Mouse (Mus musculus): Measurements from ENCODE around the gene Fam222b. TPM values are rescaled to one million over a fixed set of nuclear protein-coding genes. Genes with fewer than 3 reads are reported as not detected.

Fam222b gene
- polyA plus RNA-seq, 1 experiment = 21.6 TPM

- 74% methylated on average over 2 of the region's 2 CpGs for WGBS
- DNase-seq = no peak
- TF ChIP-seq POLR2A (IDR thresholded peaks at IDR 0.05; ENCODE audit: borderline replicate concordance, extremely low read depth, low read depth, low read length) (no peak), CTCF (IDR thresholded peaks at IDR 0.05; ENCODE audit: insufficient read depth, low read length) (no peak)
- H3K4me3 ChIP-seq (replicated peaks; ENCODE audit: extremely low read depth, low read depth, low read length) = no peak overlapping the region
- H3K4me1 ChIP-seq (ENCODE audit: control insufficient read depth, insufficient read depth, low read length) = peaks cover 5% of the 10 kb centered on the region
Measured at GRCm38 (mm10) chr11:78113616-78114015, 19.2 kb downstream of the Fam222b start.

GRCm38 (mm10) chr11:78114676-78115366 lies 20.4 kb downstream of the Fam222b start:
- TF ChIP-seq POLR2A (IDR thresholded peaks at IDR 0.05; ENCODE audit: borderline replicate concordance, extremely low read depth, low read depth, low read length) = no peak
- TF ChIP-seq CTCF (IDR thresholded peaks at IDR 0.05; ENCODE audit: insufficient read depth, low read length) = no peak
- Histone ChIP-seq H3K4me3 (replicated peaks; ENCODE audit: extremely low read depth, low read depth, low read length) (peak overlapping the region; percentile 68), H3K4me1 (ENCODE audit: control insufficient read depth, insufficient read depth, low read length) (peaks cover 5% of the 10 kb centered on the region)
- 9% methylated on average over 19 of the region's 19 CpGs for WGBS
- no peak for DNase-seq

GRCm38 (mm10) chr11:78115367-78116145 lies 21.1 kb downstream of the Fam222b start:
- TF ChIP-seq CTCF (IDR thresholded peaks at IDR 0.05; ENCODE audit: insufficient read depth, low read length) (no peak), POLR2A (IDR thresholded peaks at IDR 0.05; ENCODE audit: borderline replicate concordance, extremely low read depth, low read depth, low read length) (no peak)
- peaks cover 5% of the 10 kb centered on the region for H3K4me1 ChIP-seq (ENCODE audit: control insufficient read depth, insufficient read depth, low read length)
- WGBS = 2% methylated on average over 37 of the region's 37 CpGs
- peak overlapping the region; percentile 73 for H3K4me3 ChIP-seq (replicated peaks; ENCODE audit: extremely low read depth, low read depth, low read length)
- peak; percentile 87 for DNase-seq

- TF ChIP-seq CTCF (IDR thresholded peaks at IDR 0.05; ENCODE audit: insufficient read depth, low read length) = no peak
- no peak for TF ChIP-seq POLR2A (IDR thresholded peaks at IDR 0.05; ENCODE audit: borderline replicate concordance, extremely low read depth, low read depth, low read length)
- DNase-seq = no peak
- Histone ChIP-seq H3K4me3 (replicated peaks; ENCODE audit: extremely low read depth, low read depth, low read length) (no peak overlapping the region), H3K4me1 (ENCODE audit: control insufficient read depth, insufficient read depth, low read length) (peaks cover 6% of the 10 kb centered on the region)
- WGBS = 33% methylated on average over 5 of the region's 5 CpGs
Measured at GRCm38 (mm10) chr11:78116146-78116410, 21.6 kb downstream of the Fam222b start.

- DNase-seq = no peak
- H3K4me3 ChIP-seq (replicated peaks; ENCODE audit: extremely low read depth, low read depth, low read length) = no peak overlapping the region
- TF ChIP-seq CTCF (IDR thresholded peaks at IDR 0.05; ENCODE audit: insufficient read depth, low read length) (no peak), POLR2A (IDR thresholded peaks at IDR 0.05; ENCODE audit: borderline replicate concordance, extremely low read depth, low read depth, low read length) (no peak)
- H3K4me1 ChIP-seq (ENCODE audit: control insufficient read depth, insufficient read depth, low read length) = peaks cover 19% of the 10 kb centered on the region
Measured at GRCm38 (mm10) chr11:78118467-78118866, 24.0 kb downstream of the Fam222b start.

GRCm38 (mm10) chr11:78119898-78120297 lies 25.4 kb downstream of the Fam222b start:
- 66% methylated on average over 8 of the region's 8 CpGs for WGBS

GRCm38 (mm10) chr11:78121176-78121575 lies 26.7 kb downstream of the Fam222b start:
- DNase-seq = no peak
- Histone ChIP-seq H3K4me3 (replicated peaks; ENCODE audit: extremely low read depth, low read depth, low read length) (no peak overlapping the region), H3K4me1 (ENCODE audit: control insufficient read depth, insufficient read depth, low read length) (peaks cover 26% of the 10 kb centered on the region)
- TF ChIP-seq POLR2A (IDR thresholded peaks at IDR 0.05; ENCODE audit: borderline replicate concordance, extremely low read depth, low read depth, low read length) = no peak
- TF ChIP-seq CTCF (IDR thresholded peaks at IDR 0.05; ENCODE audit: insufficient read depth, low read length) = no peak
- WGBS = 36% methylated on average over 5 of the region's 5 CpGs

More at GRCm38 (mm10) chr11:78119898-78120297, 25.4 kb downstream of the Fam222b start:
- no peak for DNase-seq
- H3K4me3 ChIP-seq (replicated peaks; ENCODE audit: extremely low read depth, low read depth, low read length) = no peak overlapping the region
- H3K4me1 ChIP-seq (ENCODE audit: control insufficient read depth, insufficient read depth, low read length) = peaks cover 21% of the 10 kb centered on the region
- TF ChIP-seq CTCF (IDR thresholded peaks at IDR 0.05; ENCODE audit: insufficient read depth, low read length) (no peak), POLR2A (IDR thresholded peaks at IDR 0.05; ENCODE audit: borderline replicate concordance, extremely low read depth, low read depth, low read length) (no peak)

GRCm38 (mm10) chr11:78122815-78123214 lies 28.4 kb downstream of the Fam222b start:
- no peak for TF ChIP-seq POLR2A (IDR thresholded peaks at IDR 0.05; ENCODE audit: borderline replicate concordance, extremely low read depth, low read depth, low read length)
- TF ChIP-seq CTCF (IDR thresholded peaks at IDR 0.05; ENCODE audit: insufficient read depth, low read length) = no peak
- DNase-seq = no peak
- 58% methylated on average over 4 of the region's 4 CpGs for WGBS
- peaks cover 33% of the 10 kb centered on the region for H3K4me1 ChIP-seq (ENCODE audit: control insufficient read depth, insufficient read depth, low read length)
- no peak overlapping the region for H3K4me3 ChIP-seq (replicated peaks; ENCODE audit: extremely low read depth, low read depth, low read length)

GRCm38 (mm10) chr11:78123782-78124181 lies 29.3 kb downstream of the Fam222b start:
- no peak overlapping the region for H3K4me3 ChIP-seq (replicated peaks; ENCODE audit: extremely low read depth, low read depth, low read length)
- DNase-seq = no peak
- peaks cover 33% of the 10 kb centered on the region for H3K4me1 ChIP-seq (ENCODE audit: control insufficient read depth, insufficient read depth, low read length)
- no peak for TF ChIP-seq CTCF (IDR thresholded peaks at IDR 0.05; ENCODE audit: insufficient read depth, low read length)
- no peak for TF ChIP-seq POLR2A (IDR thresholded peaks at IDR 0.05; ENCODE audit: borderline replicate concordance, extremely low read depth, low read depth, low read length)

GRCm38 (mm10) chr11:78125691-78126090 lies 31.2 kb downstream of the Fam222b start:
- H3K4me1 ChIP-seq (ENCODE audit: control insufficient read depth, insufficient read depth, low read length) = peaks cover 33% of the 10 kb centered on the region
- WGBS = 28% methylated on average over 6 of the region's 6 CpGs
- DNase-seq = no peak

More at GRCm38 (mm10) chr11:78125691-78126090, 31.2 kb downstream of the Fam222b start:
- TF ChIP-seq CTCF (IDR thresholded peaks at IDR 0.05; ENCODE audit: insufficient read depth, low read length) (no peak), POLR2A (IDR thresholded peaks at IDR 0.05; ENCODE audit: borderline replicate concordance, extremely low read depth, low read depth, low read length) (no peak)
- no peak overlapping the region for H3K4me3 ChIP-seq (replicated peaks; ENCODE audit: extremely low read depth, low read depth, low read length)
